8 mouse cellular contexts compared by ENCODE assay signal in genomic region chr1:74036560-74037390, GRCm38 (mm10).
DNase-seq lines count a peak whose midpoint lies in the region; ATAC-seq and TF ChIP-seq lines count a peak whose summit lies in the region.

No protein-coding gene starts in this region.

- H3K9ac ChIP-seq in forebrain, postnatal 0 days, result peak overlapping the region; percentile 43; the same call in 1 of the 2 replicates
- peak overlapping the region; percentile 38 for H3K9ac ChIP-seq in hindbrain, embryonic 14.5 days
- peak overlapping the region; percentile 39; the same call in 1 of the 2 replicates for H3K9ac ChIP-seq in liver, embryonic 11.5 days (ENCODE audit: low read depth, low read length)

- peak; percentile 40 for TF ChIP-seq POLR2A in myocyte (IDR thresholded peaks at IDR 0.05; ENCODE audit: insufficient read length, low read depth)

- H3K79me2 ChIP-seq in myocyte (ENCODE audit: control insufficient read depth, insufficient read depth), result peaks cover 53% of the 10 kb centered on the region

- no peaks in the 10 kb centered on the region for H3K36me3 ChIP-seq in forebrain, postnatal 0 days (ENCODE audit: insufficient read depth)
- no peaks in the 10 kb centered on the region for H3K36me3 ChIP-seq in hindbrain, embryonic 14.5 days (replicated peaks; ENCODE audit: control insufficient read depth, insufficient read depth)
- H3K36me3 ChIP-seq in liver, embryonic 11.5 days (ENCODE audit: control insufficient read depth, insufficient read depth, low read length), result no peaks in the 10 kb centered on the region
- H3K36me3 ChIP-seq in myocyte (ENCODE audit: control insufficient read depth, insufficient read depth), result no peaks in the 10 kb centered on the region

- WGBS in forebrain, postnatal 0 days, result 7% methylated on average over 38 of the region's 40 CpGs
- 5% methylated on average over 38 of the region's 40 CpGs for WGBS in hindbrain, embryonic 14.5 days
- 1% methylated on average over 40 of the region's 40 CpGs for WGBS in liver, embryonic 11.5 days

- peak; percentile 45 for DNase-seq in embryo, embryonic 10 days (ENCODE audit: low spot score)
- DNase-seq in embryo, embryonic 10.5 days (ENCODE audit: low spot score), result no peak
- DNase-seq in forebrain, postnatal 0 days, result no peak
- no peak for DNase-seq in hindbrain, embryonic 14.5 days (ENCODE audit: low spot score)
- peak; percentile 60 for DNase-seq in liver, embryonic 11.5 days (ENCODE audit: low spot score)
- peak; percentile 50 for DNase-seq in thymus, postnatal 14 days
- no peak for DNase-seq in layer of hippocampus, postnatal 14 days (ENCODE audit: low spot score in 2 of 2)

- peaks cover 5% of the 10 kb centered on the region; the same call in 1 of the 2 replicates for H3K27me3 ChIP-seq in forebrain, postnatal 0 days (ENCODE audit: insufficient read depth, low read length)
- 0 out of 2 replicates have a peak, but pooled peaks cover 3% of the 10 kb centered on the region for H3K27me3 ChIP-seq in hindbrain, embryonic 14.5 days (ENCODE audit: control insufficient read depth, insufficient read depth, low read length)
- peaks cover 22% of the 10 kb centered on the region for H3K27me3 ChIP-seq in liver, embryonic 11.5 days (replicated peaks; ENCODE audit: control insufficient read depth, insufficient read depth, low read length)
- no peaks in the 10 kb centered on the region for H3K27me3 ChIP-seq in myocyte (ENCODE audit: control insufficient read depth, insufficient read depth, insufficient read length)

- H3K9me3 ChIP-seq in forebrain, postnatal 0 days (ENCODE audit: low read length), result no peaks in the 10 kb centered on the region
- no peaks in the 10 kb centered on the region for H3K9me3 ChIP-seq in hindbrain, embryonic 14.5 days (ENCODE audit: control insufficient read depth, low read length)
- H3K9me3 ChIP-seq in liver, embryonic 11.5 days (ENCODE audit: control insufficient read depth, low read length), result no peaks in the 10 kb centered on the region

- H3ac ChIP-seq in myocyte (ENCODE audit: control insufficient read depth, insufficient read length), result peak overlapping the region; percentile 29

- no peak overlapping the region for H3K27ac ChIP-seq in forebrain, postnatal 0 days (ENCODE audit: low read depth, low read length)
- H3K27ac ChIP-seq in hindbrain, embryonic 14.5 days, result no peak overlapping the region
- peak overlapping the region; percentile 13; the same call in 1 of the 2 replicates for H3K27ac ChIP-seq in liver, embryonic 11.5 days (ENCODE audit: low read depth, low read length)

- peak overlapping the region; percentile 56 for H3K4me2 ChIP-seq in forebrain, postnatal 0 days (ENCODE audit: low read depth)
- H3K4me2 ChIP-seq in hindbrain, embryonic 14.5 days (replicated peaks), result peak overlapping the region; percentile 52
- H3K4me2 ChIP-seq in liver, embryonic 11.5 days, result peak overlapping the region; percentile 69
- H3K4me2 ChIP-seq in myocyte (ENCODE audit: low read depth), result peak overlapping the region; percentile 86

- peak; percentile 45 for ATAC-seq in forebrain, postnatal 0 days
- ATAC-seq in hindbrain, embryonic 14.5 days (ENCODE audit: low FRiP score), result peak; percentile 28; the same call in 1 of the 2 replicates
- ATAC-seq in liver, embryonic 11.5 days (replicated peaks; ENCODE audit: low FRiP score), result 0 out of 2 replicates have a peak, but pooled peaks have one; percentile 21

- peak; percentile 40 for TF ChIP-seq CTCF in forebrain, postnatal 0 days (IDR thresholded peaks at IDR 0.05; ENCODE audit: low read depth)

- H3K4me3 ChIP-seq in forebrain, postnatal 0 days (ENCODE audit: low read depth, low read length), result peak overlapping the region; percentile 33
- H3K4me3 ChIP-seq in hindbrain, embryonic 14.5 days (replicated peaks; ENCODE audit: low read length), result peak overlapping the region; percentile 30
- H3K4me3 ChIP-seq in liver, embryonic 11.5 days (ENCODE audit: low read depth, low read length), result peak overlapping the region; percentile 52
- H3K4me3 ChIP-seq in myocyte, result peak overlapping the region; percentile 42

- H3K4me1 ChIP-seq in forebrain, postnatal 0 days (ENCODE audit: insufficient read depth), result no peaks in the 10 kb centered on the region
- peaks cover 7% of the 10 kb centered on the region for H3K4me1 ChIP-seq in hindbrain, embryonic 14.5 days (replicated peaks; ENCODE audit: control insufficient read depth, insufficient read depth, low read length)
- peaks cover 22% of the 10 kb centered on the region for H3K4me1 ChIP-seq in liver, embryonic 11.5 days (replicated peaks; ENCODE audit: control insufficient read depth, insufficient read depth, low read length)

TF ChIP-seq in myocyte, 11 proteins besides CTCF, POLR2A, EP300 and RAD21:
- peak in 1 of 3 experiments; percentile 39 for TF ChIP-seq MYOG (IDR thresholded peaks at IDR 0.05; ENCODE audit: control insufficient read depth in 1 of 3, insufficient read depth in 1 of 3, insufficient read length in 2 of 3, low read depth in 2 of 3)
- no peak for TF ChIP-seq TCF3 (IDR thresholded peaks at IDR 0.05; ENCODE audit: insufficient read length, low read depth)
- TF ChIP-seq MYOD1 (IDR thresholded peaks at IDR 0.05; ENCODE audit: control insufficient read depth in 1 of 3, insufficient read length in 2 of 3, low read depth in 2 of 3), result peak in 1 of 3 experiments; percentile 27

Comparison
In these comparisons a context has a peak if more than half of its experiments do, and no peak if none do; other contexts are left out.
1. DNase-seq: peak in embryo, embryonic 10 days (single experiment), liver, embryonic 11.5 days (single experiment) and thymus, postnatal 14 days (single experiment); none in embryo, embryonic 10.5 days (single experiment), forebrain, postnatal 0 days (single experiment), hindbrain, embryonic 14.5 days (single experiment) and layer of hippocampus, postnatal 14 days (0 of 2).
2. Peak in every context shown above with its lines, with median percentiles within 50 percentile points of each other: ATAC-seq, H3K4me2 ChIP-seq, H3K4me3 ChIP-seq and H3K9ac ChIP-seq.